Mouse (Mus musculus): Measurements from ENCODE around the gene Gga2.
A peak's percentile ranks its signal among the peaks of the same experiment; 100 is the strongest.

The Gga2 gene

DNA sequence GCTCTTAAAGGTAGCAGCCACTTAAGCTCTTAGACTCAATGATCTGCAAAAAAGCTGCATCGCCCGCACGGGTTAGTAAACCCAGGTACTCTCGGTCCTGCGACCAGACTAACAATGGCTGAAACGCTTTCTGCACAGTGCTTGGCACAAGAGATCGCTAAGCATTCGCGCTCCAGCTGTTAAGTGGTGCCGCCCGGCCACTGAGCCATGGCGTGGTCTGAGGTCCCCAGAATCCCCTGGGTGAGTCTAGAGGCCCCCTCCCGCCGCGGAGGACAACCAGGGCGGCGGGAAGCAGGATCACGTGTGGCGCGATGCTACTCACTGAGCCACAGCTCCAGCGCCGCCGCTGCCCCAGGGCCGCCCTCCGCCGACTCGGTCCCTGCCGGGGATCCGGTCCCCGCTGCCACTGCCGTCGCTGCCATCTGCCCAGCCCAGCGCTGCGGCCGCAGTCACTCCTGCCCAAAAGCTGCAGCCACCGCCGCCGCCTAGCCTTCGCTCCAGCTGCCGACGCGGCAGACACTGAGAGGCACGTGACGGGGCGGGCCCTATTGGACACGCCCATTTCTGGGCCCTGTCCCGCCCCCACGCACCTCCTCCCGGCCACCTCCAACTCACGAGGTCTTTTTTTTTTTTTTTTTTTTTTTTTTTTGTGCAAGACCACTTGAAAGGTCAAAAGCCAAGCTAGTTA is at the start of gene Gga2:
Gene Gga2, minus strand, starts transcription at position 556 of the 688 bp plus-strand sequence.
- peak; percentile 86 for DNase-seq

DNA sequence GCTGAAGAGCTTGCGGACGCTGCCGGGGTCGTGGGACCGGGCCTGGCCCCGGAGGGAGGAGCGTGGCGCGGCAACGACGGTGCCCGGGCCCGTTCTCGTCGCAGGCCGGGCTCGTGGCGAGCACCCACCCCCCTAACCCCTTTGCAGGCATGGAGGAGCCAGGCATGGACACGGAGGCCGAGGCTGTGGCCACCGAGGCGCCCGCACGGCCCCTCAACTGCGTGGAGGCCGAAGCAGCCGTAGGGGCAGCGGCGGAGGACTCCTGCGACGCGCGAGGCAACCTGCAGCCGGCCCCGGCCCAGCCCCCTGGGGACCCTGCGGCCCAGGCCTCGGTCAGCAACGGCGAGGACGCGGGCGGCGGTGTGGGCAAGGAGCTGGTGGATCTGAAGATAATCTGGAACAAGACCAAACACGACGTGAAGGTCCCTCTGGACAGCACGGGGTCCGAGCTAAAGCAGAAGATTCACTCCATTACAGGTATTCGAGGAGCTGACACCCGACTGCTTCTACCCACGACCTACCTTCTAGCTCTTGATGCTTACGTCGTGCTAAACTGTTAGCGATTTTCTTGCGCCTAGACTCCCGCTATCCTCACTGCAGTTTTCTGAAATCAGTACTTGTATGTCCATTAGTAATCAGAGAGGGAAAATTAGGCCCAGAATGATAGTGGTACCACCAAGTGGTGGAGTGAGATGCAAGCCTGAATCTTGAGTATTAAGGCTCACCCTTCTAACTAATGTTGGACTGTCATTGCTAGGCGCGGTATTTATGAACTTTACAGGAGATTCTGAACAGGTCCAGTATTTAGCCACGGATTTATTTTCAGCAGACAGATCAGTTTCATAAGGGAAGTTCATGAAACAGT is 46.7 kb upstream of the Gga2 start:
- DNase-seq = peak; percentile 20

DNA sequence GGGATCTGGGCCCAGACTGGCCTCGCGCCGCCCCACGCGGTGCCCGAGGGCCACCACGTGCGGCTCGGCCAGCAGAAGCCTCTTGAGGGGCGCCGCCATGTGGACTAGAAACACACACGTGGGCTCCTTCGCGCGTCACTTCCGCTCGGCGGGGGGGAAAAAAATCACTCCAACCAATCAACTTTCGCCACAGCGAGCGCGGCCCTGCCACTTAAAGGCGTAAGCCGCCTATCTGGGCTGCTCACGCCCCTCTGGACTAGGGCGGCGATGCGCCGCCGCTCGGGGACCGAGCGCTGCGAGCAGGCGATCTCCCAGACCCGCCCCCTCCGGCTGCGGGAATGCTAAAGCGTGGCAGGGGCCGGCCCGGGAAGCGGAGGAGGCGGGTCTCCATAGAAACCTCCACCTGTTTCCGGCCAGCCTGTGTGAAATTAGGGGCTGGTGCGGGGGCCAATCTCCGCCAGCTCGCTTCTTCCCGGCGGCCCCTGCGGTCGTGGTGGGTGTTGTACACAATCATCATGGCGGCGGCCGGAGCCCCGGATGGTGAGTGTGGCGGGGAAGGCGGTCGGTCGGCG is 46.0 kb upstream of the Gga2 start, which contains the start of the genes Ubfd1 and Ears2:
Gene Ubfd1, plus strand, starts transcription at position 231 of the 572 bp plus-strand sequence.
Gene Ears2, minus strand, starts transcription at position 319 of the 572 bp plus-strand sequence.
- peak; percentile 94 for DNase-seq

DNA sequence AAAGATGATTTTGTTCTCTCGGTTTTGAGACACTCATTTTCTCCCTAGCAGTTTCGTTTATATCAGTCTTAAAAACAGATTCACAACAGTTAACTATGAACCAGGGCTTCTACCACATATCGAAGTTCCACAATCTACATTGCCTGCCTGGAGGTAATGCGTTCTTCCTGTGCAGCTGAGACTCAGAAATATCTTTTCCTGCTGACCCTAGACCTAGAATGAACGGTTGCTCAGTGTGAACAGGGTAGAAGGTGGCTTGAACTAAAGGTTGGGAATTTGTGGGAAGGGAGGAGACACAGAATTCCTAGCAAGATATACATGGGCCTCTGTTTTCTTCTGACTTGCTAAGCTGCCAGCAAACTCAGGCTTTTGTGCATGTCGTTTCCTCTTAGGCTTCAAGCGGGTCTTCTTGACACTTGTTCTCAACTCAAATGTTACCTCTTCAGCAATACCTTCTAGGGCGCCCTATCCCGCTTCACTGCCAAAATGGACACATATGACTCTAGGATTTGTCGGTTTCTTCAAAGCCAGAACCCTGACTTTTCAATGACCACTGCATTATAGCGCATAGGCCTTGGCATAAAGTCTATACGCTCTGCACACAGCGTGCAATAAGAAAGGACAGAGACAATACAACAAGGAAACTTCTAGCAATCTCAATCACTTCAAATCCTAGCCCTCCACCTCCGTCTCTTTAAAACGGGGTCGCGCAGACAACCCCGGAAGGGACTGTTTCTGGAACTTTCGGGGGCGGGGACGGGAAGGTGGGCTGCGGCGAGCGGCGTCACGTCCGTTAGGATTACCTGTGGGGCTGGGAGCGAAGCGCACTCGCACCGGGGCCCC is 45.3 kb upstream of the Gga2 start:
- no peak for DNase-seq

DNA sequence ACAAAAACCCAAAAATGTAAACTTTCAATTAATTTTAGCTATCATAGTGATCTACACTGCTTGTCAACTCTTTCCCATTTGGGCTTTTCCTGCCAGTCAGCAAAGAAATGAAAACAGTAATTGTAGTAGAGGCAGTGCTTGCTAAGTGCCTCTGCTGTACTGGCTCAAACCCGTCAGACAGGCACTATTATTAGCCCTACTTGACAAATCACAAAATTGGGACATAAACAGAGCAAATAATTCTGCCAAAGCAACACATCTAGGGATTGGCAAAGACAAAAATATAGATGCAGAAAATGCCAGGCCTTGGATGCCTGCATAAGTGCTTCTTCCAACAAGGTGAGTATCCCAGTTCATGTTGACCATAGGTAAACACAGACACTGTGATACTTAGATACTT is 44.6 kb upstream of the Gga2 start:
- no peak for DNase-seq

DNA sequence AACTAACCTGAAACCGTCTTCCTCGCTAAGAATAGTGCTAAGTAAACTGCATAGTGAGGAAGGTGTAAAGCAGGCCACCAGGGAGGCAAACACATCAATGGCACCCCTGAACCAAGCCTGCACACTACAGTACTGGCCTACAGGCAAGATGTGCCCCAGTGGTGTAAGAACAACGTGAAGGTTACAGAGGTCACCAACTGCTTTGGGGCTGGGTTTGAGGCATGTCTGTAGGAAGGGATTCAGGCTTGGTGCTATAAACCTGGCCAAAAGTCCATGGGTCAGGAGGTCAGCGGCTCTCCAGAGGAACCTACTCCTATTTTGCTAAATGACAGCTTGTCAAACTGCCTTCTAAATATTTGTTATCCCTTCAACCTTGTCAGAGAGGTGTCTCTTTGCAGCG is 35.6 kb upstream of the Gga2 start:
- no peak for DNase-seq

DNA sequence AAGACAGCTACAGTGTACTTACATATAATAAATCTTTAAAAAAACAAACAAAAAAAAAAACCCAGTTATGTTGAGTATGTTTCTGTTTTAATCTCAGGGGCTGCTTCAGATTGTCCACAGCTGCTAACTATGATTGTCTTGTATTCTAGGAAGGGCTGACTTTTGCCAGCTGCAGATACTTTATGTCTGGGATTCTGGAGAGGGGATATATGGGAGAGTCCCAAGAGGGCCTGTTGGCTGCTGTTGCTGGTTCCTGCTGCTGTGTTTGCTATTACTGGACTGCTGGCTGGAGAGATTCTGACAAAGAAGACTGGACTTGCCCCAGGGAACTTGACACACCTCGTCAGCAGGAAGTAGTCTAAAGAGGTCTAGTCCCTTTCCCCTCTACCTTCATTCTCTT is 29.8 kb upstream of the Gga2 start:
- DNase-seq = no peak

DNA sequence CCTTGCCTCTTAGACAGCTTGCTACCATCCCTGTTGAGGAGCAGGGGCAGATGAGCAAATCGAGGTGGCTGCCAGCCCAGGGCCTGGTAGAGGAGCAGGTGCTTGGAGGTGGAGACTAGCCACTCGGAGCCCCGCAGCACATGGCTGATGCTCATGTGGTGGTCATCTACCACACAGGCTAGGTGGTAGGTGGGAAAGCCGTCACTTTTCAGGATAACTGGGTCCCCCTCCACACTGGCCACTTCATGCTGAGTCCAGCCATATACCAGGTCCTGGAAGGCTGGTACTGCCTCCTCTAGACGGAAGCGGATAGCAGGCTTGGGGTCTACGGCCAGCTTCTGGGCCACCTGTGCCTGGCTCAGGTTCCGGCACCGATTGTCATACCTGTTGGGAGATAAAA is 27.2 kb upstream of the Gga2 start:
- DNase-seq = no peak

DNA sequence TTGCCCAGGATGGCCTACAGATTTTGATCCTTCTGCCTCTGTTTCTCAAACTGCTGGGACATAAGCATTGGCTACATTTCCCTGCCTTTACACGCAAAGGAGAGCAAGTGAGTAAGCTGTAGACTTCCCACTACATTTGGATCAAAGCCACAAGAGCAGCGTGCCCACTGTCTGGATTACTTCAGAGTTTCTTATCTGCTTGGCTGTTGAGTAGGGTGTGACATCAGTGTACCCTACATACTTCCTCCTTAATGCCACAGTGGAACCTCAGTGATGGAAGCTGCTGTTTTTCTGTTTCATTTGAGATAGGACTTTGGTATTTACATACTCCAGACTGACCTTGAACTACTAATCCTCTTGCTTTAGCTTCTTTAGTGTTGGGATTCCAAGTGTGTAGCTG is 25.8 kb upstream of the Gga2 start:
- DNase-seq = no peak

DNA sequence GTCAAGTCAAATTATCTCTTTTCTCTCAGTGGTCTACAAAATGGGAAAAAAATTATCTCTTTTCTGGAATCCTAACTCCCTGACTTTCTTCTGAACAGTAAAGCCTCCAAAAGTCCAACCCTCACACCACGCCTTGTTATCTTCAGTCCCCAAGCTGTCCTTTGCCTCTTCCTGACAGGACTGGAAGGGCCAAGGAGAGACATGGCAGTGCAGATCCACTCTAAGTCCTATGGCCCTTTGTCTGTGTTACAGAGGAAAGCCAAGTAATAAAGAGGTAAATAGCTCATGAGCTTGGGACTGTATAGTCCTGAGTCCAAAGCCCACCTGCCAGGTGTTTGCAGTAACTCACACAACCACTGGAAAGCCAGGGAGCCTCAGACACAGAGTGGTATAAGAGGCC is 24.7 kb upstream of the Gga2 start:
- no peak for DNase-seq

DNA sequence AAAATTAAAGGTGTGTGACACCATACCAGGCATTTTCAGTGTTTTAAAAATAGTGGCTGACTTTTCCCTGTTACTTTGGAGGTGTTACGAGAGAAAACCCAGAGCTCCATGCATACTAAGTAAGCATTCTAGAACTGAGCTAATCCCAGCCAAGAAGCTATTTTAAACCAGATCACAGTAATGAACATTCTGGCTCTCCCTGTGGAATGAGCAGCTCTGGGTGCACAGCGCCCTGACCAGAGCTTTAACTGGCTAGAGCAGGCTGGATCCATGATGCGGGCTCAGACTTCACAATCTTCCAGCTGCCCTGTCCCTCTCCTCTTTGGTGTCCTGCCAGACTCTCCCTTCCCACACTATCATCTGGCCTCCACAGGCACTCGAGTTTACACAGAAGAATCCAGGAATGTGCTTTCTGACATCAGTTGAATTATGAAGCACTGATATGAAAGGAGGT is 24.2 kb upstream of the Gga2 start:
- peak; percentile 13 for DNase-seq

DNA sequence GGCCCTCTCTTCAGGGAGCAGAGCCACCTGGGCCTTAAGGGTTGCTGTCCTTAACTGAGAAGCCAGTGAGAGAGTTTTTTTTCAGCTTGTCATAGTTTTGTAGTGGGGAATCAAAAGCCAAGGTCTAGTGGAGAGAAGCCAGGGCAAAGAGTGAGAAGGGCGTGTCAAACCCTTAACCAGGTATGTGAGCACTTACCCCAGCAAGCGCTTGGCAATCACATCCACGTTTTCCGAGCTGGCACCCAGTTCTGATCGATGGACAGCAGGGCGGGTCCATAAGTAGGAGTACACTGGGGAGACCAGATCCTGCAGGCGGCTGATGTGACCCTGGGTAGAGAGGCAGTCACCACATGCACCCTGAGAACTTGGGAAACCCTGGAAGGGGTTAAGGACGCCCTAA is 23.1 kb upstream of the Gga2 start:
- DNase-seq = no peak

DNA sequence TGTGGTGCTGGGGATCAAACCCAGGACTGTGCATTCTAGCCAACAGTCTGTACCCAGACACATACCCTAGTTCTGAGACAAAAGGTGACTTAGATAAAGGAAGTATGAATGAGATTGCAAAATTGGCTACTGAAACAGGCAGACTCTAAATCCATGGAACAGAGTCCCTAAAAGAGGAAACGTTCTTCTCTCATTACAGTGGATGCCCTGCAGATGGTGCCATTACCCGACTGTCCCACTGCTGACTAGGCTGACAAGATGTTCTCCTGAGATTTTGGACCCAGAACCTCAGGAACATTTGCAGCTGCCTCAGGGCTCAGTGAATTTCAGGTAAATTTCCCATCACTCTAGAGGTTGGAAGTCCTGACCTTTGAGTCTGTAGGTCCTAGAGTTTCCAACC is 13.3 kb upstream of the Gga2 start:
- DNase-seq = no peak

DNA sequence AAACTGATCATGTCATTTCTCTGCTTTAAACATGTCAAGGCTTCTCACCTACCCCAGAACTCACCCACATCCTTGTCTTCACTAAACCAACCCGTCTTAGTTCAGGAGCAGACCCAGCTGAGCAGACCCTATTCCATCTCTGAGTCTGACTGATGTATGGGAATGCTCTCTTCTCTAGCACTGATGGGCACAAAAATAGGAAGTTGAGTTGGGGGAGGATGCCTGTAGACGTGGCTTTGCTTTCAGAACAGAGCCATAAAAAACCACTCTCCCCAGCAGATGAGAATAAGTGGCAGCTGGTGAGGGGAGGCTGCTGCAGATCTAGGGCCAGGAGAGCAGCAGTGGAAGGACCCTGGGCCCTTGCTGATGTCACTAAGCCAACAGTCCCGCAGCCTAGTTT is 12.3 kb upstream of the Gga2 start:
- DNase-seq = no peak

DNA sequence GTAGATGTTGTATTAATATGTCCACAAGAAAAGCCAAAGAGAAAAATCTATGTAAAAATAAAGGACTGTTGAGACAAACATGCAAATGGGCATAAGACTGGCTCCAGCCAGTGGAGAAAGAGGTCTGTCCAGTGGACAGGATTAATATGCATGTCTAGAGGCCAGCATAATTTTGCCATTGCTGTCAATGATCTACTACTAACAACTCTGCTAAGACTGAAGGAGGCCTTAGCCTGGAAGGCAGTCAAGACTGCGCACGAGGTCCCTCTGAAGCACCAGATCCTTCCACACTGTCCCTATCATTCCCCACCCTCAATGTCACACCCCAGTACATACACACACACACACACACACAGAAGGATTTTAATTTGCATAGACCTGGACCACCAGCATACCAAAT is 1.1 kb upstream of the Gga2 start:
- DNase-seq = no peak

DNA sequence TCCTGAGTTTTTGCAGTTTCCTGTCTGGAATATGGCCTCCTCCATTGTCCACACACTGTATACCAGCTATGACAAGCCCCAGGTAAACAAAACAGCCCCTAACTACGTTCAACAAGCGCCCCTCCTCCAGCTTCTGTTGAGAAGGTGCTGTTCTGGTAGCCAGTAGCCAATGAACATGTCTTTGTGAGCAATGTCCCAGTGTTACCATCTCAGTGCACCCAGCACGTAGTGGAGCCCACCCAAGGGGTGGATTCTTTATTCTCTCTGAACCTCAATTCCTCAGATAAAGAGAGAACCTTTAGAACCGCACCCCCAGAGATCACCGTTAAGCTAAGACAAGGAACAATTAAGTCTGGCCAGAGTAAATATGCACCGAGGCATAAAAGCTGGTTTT is 752 bp downstream of the Gga2 start:
- DNase-seq = no peak

DNA sequence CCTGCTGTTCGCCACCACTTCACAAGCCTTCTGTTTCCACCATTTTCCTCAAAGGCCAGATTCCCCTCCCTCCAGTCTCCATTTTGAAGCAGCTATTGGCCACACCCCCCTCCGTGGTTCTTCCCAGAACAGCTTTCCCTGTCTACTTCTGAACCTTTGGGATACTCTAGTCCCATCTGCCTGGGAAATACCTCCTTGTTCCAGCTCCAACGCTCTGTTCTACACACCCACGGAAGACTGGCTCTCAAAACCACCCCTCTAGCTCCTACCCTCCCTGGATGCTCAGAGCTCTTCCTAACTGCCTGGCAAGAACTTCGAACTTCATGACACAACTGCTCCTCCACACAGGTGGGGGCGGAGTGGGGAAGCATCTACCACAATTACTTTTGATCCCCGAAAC is 2.0 kb downstream of the Gga2 start:
- peak; percentile 33 for DNase-seq

DNA sequence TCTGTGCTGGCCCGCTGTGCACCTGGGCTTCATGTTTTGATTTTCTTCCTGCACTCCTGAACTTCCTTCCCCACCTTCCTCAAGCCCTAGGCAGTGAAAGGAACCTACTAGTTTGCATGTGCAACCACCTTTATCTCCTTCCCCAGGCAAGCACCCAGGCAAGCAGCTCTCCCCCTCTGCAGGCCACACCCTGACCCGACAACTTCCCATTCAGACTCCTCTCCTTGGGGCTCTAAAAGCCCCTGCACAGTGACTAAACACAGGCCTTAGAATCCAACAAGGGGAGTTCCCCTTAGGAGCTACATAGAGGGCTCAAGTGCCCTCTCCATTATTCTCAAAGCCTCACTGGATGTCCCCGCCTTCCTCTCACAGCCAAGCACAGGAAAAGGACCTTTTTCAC is 2.8 kb downstream of the Gga2 start:
- no peak for DNase-seq

DNA sequence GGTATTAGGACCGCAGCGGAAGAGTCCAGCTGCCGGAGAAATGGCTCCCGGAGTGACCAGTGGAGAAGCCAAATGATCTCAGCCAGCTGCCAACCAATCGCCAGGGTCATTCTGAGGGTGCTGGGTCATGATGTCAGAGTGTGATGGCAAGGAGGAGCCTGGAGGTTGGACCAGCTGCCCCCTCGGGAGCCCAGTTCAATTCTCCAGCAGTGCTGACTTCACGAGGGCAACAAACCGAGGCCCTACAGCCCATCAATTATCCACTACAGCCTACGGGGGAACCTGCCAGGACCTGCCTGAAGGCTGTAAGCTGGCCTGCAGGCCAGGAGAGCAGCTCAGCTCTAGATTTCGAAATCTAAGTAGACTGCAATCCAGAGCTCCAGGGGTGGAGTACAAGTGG is 5.3 kb downstream of the Gga2 start:
- no peak for DNase-seq

DNA sequence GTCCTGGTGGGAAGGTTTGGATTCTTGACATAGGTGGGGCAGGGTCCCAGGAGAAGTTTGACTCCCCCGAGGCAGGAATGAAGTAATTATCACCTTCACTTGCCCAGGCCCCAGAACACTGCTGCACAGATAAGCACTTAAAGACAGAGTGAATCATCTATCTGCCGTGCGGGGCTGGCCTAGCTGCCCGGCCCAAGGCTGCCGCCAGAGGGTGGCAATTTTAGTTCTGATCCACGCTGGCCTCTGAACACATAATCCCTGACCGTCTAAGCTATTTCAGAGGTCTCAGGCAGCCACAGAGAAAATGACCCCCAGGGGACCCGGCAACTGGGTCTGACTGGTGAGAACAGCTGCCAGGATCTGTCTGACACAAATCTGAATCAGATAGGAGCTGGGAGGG is 5.9 kb downstream of the Gga2 start:
- DNase-seq = no peak

DNA sequence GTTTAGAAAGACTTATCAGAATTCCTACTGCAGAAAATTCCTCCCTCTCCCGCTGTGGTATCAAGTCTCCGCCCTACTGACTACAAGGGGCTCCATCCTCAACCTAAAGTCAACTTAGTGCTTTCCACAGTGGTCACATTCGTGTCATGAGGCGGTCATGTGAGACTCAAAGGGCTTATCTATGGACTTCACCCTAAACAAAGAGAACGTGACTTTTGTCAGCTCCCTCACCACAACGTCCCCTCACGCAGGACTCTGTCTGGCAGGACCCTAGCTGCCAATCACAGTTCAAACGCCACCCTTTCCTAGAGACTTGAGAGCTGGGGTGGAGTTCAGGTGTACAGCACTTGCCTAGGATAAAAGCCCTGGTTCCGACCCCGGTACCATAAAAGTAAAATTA is 8.1 kb downstream of the Gga2 start:
- DNase-seq = no peak

DNA sequence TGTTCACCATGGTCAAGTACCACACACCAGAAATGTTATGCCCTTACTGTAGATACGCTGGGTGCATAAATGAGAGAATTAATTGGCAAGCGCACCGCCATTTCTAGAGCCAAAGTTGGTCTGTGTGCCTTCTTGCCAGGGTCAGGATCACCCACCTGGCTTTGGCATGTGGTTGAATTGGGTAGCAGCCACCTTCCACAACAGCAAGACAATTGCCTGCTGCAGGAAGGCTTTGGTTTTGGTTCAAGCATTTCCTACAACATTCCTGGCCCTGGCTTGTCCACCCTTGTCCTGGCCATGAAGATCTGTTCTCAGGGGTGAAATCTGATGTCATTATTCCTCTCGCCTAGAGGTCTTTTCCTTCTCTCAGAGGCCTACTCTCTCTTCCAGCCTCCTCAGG is 8.7 kb downstream of the Gga2 start:
- no peak for DNase-seq

DNA sequence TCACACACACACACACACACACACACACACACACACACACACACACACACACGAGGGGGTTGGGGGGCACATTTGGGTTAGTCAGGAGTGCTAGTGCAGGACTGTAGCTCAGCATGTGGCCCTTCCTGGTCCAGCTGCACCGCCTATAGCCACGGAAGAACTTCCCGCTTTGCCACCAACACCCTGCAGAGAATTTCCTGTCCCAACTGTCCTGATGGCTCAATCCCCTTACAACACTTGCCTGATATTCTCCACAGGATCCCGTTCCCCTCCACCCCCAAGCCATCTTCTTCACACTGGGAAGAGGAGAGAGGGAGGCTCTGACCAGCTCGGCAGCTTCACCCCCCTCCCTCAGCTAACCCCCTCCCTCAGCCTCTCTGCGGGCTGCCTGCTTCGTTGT is 20.6 kb downstream of the Gga2 start:
- no peak for DNase-seq
